18 mouse cellular contexts compared by ENCODE assay signal in genomic region chr2:103578663-103579213, GRCm38 (mm10). TPM values are rescaled to one million over a fixed set of nuclear protein-coding genes. Genes with fewer than 3 reads are reported as not detected.
A peak's percentile ranks its signal among the peaks of the same experiment; 100 is the strongest.
DNase-seq lines count a peak whose midpoint lies in the region; ATAC-seq and TF ChIP-seq lines count a peak whose summit lies in the region.
"Had no signal": no experiment of that assay in that cellular context is flagged by ENCODE, and none has a peak within 500 bp of the region (broad histone marks: within the 10 kb centered on the region; RNA-seq: fewer than 3 reads in every experiment).

No protein-coding gene starts in this region.

- H3K4me1 ChIP-seq in heart, embryonic 13.5 days, result peaks cover 88% of the 10 kb centered on the region
- peaks cover 32% of the 10 kb centered on the region for H3K4me1 ChIP-seq in lung, embryonic 15.5 days
- peaks cover 18 to 34% of the 10 kb centered on the region in 2 experiments for H3K4me1 ChIP-seq in liver, embryonic 14.5 days (replicated peaks; ENCODE audit: control insufficient read depth in 2 of 2, insufficient read depth in 2 of 2, low read length in 1 of 2)

- WGBS in heart, embryonic 13.5 days, result 85% methylated on average over 10 of the region's 10 CpGs
- WGBS in lung, embryonic 15.5 days, result 82% methylated on average over 10 of the region's 10 CpGs
- WGBS in liver, embryonic 14.5 days (ENCODE audit: insufficient replicate concordance), result 70% methylated on average over 10 of the region's 10 CpGs

- no peak for DNase-seq in heart, postnatal 4 days
- DNase-seq in lung, postnatal 25 days (ENCODE audit: low spot score), result no peak
- no peak for DNase-seq in liver, embryonic 14.5 days (ENCODE audit: low read depth in 3 of 3, low spot score in 3 of 3)
- no peak for DNase-seq in thymus, postnatal 14 days
- DNase-seq in spleen, adult 18-20 months, result no peak
- DNase-seq: adrenal gland, postnatal 10 days; cerebellum, adult 9-11 months; gastrocnemius, postnatal 25 days; kidney, adult 11 months; lung, postnatal 4 days; retina, postnatal 1 day had no signal

- H3K36me3 ChIP-seq in heart, embryonic 13.5 days, result no peaks in the 10 kb centered on the region
- no peaks in the 10 kb centered on the region for H3K36me3 ChIP-seq in lung, embryonic 15.5 days
- H3K36me3 ChIP-seq in liver, embryonic 14.5 days (replicated peaks; ENCODE audit: control insufficient read depth, insufficient read depth, low read depth), result no peaks in the 10 kb centered on the region
- H3K36me3 ChIP-seq: embryonic facial prominence, embryonic 13.5 days had no signal

- ATAC-seq in heart, embryonic 13.5 days (ENCODE audit: extremely low read depth, insufficient number of reproducible peaks, low FRiP score, low TSS enrichment), result no peak
- ATAC-seq in lung, embryonic 15.5 days (ENCODE audit: borderline replicate concordance, extremely low read depth, low FRiP score, low TSS enrichment), result no peak
- no peak for ATAC-seq in liver, embryonic 14.5 days (ENCODE audit: insufficient read depth)
- peak; percentile 57 for ATAC-seq in megakaryocyte progenitor cell, adult 5-6 weeks (replicated peaks; ENCODE audit: poor library complexity)
- ATAC-seq: forebrain, embryonic 14.5 days; Patski had no signal

- H3K4me3 ChIP-seq in heart, embryonic 13.5 days, result no peak overlapping the region
- H3K4me3 ChIP-seq in lung, embryonic 15.5 days, result no peak overlapping the region
- no peak overlapping the region for H3K4me3 ChIP-seq in liver, embryonic 14.5 days (ENCODE audit: insufficient read depth in 1 of 2, low read depth in 2 of 2, low read length in 2 of 2)
- H3K4me3 ChIP-seq: embryonic facial prominence, embryonic 13.5 days had no signal

- peak overlapping the region; percentile 52; the same call in 1 of the 2 replicates for H3K9ac ChIP-seq in heart, embryonic 13.5 days
- no peak overlapping the region for H3K9ac ChIP-seq in lung, embryonic 15.5 days
- H3K9ac ChIP-seq in liver, embryonic 14.5 days (replicated peaks), result no peak overlapping the region
- H3K9ac ChIP-seq: embryonic facial prominence, embryonic 13.5 days had no signal

- H3K27ac ChIP-seq in heart, embryonic 13.5 days (replicated peaks), result peak overlapping the region; percentile 95
- 0 out of 2 replicates have a peak overlapping the region, but pooled peaks have one; percentile 21 for H3K27ac ChIP-seq in lung, embryonic 15.5 days
- H3K27ac ChIP-seq in liver, embryonic 14.5 days, result no peak overlapping the region

- peak overlapping the region; percentile 53 for H3K4me2 ChIP-seq in heart, embryonic 13.5 days
- no peak overlapping the region for H3K4me2 ChIP-seq in lung, embryonic 15.5 days
- 0 out of 2 replicates have a peak overlapping the region, but pooled peaks have one; percentile 9 for H3K4me2 ChIP-seq in liver, embryonic 14.5 days (ENCODE audit: low read depth)
- H3K4me2 ChIP-seq: embryonic facial prominence, embryonic 13.5 days; midbrain, embryonic 11.5 days had no signal

- TF ChIP-seq CTCF in liver, embryonic 14.5 days (IDR thresholded peaks at IDR 0.05; ENCODE audit: low read depth), result no peak

- no peaks in the 10 kb centered on the region for H3K9me3 ChIP-seq in heart, embryonic 13.5 days
- H3K9me3 ChIP-seq in lung, embryonic 15.5 days, result no peaks in the 10 kb centered on the region
- H3K9me3 ChIP-seq in liver, embryonic 14.5 days (ENCODE audit: control insufficient read depth, low read length), result no peaks in the 10 kb centered on the region
- H3K9me3 ChIP-seq: embryonic facial prominence, embryonic 13.5 days had no signal

- H3K27me3 ChIP-seq in heart, embryonic 13.5 days (replicated peaks), result no peaks in the 10 kb centered on the region; the same call in 1 of the 2 replicates
- no peaks in the 10 kb centered on the region for H3K27me3 ChIP-seq in lung, embryonic 15.5 days
- no peaks in the 10 kb centered on the region for H3K27me3 ChIP-seq in liver, embryonic 14.5 days (ENCODE audit: control insufficient read depth, insufficient read depth, low read length)
- H3K27me3 ChIP-seq: embryonic facial prominence, embryonic 13.5 days; Patski had no signal

- TF ChIP-seq EP300 in liver, embryonic 14.5 days (IDR thresholded peaks at IDR 0.05; ENCODE audit: low read depth), result no peak

RNA-seq across cellular contexts. Expression of gene Abtb2, which starts 12.6 kb away (rescaled TPM):
- 17.4 and 18.4 TPM in 2 replicates for polyA plus RNA-seq in heart, embryonic 13.5 days (2015; fragmentation: Nextera tagmentation; extraction: Ambion mirVana)
- 10 to 100 TPM; 23.6 to 25.6 TPM for total RNA-seq in heart, postnatal 4 days (2021)
- polyA plus RNA-seq in lung, embryonic 15.5 days (2015; fragmentation: Nextera tagmentation; extraction: Ambion mirVana), result 8.3 and 8.5 TPM in 2 replicates
- 1.7 and 1.8 TPM in 2 replicates for polyA plus RNA-seq in liver, embryonic 14.5 days (2012; rRNA removed)
- polyA plus RNA-seq in liver, embryonic 14.5 days (2014; fragmentation: Nextera tagmentation; extraction: Ambion mirVana), result 1.2 and 1.7 TPM in 2 replicates
- total RNA-seq in megakaryocyte progenitor cell, adult 5-6 weeks (2015), result 0.10 and 0.44 TPM in 2 replicates
- total RNA-seq in megakaryocyte progenitor cell, adult 5-6 weeks (2017), result 0.24 and 0.54 TPM in 2 replicates
